Mouse (Mus musculus) urinary bladder, postnatal 4 days (tissue): ENCODE data around the gene Selenon.
"Not testable (repeated sequence)": the region's sequence is repeated elsewhere in the genome, so short reads cannot be mapped to it uniquely, and the experiment has no call there.

Experiments
- DNase-seq, 2 experiments: peaks; one replicate each; pipeline ENCODE4 v3.0.0; 2021 to 2022; ENCODE audit warnings: low spot score in 2 of 2

Selenon gene

DNA sequence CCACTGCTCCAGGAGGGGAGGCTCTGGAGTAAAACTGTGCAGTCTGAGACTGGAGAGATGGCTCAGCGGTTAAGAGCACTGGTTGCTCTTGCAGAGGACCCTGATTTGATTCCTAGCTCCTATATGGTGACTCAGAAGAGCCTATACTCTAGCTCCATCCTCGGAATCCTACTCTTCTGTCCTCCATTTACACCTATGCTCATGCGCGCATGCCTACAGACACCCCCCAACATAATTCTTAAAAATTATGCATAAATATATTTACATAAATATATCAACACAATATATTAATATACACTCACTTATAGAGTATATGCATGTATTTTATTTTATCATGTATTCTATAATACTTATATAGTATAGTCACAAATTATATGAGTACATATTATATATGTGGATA, 41.6 kb downstream of the Selenon start:
- no peak for DNase-seq

DNA sequence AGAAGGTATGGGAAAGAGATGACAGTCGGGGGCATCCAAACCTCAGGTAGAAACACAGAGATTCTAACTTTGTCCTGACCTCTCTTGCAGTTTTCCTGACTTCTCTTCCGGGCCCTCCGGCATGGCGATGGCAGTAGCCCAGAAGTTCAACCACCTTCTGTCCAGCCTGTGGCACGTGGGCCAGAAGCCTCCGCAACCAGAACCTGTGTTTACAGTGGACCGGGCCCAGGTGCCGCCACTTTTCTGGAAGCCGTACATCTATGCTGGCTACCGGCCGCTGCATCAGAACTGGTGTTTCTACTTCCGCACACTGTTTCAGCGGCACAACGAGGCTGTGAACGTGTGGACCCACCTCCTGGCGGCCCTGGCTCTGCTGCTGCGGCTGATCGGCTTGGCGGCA, 45.3 kb downstream of the Selenon start:
- no peak for DNase-seq

DNA sequence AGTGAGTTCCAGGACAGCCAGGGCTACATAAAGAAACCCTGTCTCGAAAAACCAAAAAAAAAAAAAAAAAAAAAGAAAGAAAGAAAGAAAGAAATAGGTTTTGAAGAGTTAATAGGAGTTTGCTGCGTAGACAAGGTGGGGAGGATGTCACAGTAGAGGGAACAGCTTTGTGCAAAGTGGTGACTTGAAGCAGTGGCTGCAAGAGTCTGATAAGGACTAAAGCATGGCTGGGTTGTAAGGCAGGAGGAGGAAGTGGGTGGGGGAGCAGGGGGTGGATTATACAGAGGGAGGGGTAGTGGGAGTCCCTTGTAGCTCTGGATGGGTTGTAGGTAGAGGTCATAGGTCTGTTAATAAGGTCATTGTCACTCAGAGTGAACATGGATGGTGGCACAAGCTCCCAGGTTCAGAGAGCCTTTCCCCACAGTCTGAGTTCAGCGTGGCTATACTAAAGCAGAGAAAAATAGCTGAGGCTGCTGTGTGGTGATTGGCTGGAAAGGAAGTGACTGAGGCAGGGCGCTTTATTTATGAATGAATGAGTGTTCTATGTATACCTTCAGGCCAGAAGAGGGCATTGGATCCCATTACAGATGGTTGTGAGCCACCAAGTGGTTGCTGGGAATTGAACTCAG, 45.9 kb downstream of the Selenon start:
- no peak for DNase-seq

DNA sequence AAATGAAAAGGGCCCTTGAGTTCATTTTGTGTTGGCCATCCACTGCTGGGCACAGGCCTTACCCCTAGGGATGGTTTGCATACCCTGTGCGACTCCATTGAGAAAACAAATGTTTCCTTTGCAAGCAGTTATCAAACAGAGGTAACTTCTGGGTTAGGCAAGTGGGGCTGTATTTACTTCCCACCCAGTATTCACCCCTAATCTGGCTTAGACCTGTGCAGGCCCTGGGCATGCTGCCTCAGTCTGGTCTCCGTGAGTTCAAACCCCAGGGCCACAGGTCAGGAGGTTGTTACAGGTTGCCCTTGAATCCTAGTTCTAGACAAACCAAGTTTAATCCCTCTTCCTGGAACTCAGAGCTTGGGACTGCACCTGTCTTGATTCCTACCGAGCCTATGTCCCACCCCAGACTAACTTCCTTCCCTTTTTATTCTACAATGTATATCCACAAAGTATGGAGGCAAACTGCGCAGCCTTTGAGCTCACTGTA, 46.6 kb downstream of the Selenon start:
- no peak for DNase-seq

DNA sequence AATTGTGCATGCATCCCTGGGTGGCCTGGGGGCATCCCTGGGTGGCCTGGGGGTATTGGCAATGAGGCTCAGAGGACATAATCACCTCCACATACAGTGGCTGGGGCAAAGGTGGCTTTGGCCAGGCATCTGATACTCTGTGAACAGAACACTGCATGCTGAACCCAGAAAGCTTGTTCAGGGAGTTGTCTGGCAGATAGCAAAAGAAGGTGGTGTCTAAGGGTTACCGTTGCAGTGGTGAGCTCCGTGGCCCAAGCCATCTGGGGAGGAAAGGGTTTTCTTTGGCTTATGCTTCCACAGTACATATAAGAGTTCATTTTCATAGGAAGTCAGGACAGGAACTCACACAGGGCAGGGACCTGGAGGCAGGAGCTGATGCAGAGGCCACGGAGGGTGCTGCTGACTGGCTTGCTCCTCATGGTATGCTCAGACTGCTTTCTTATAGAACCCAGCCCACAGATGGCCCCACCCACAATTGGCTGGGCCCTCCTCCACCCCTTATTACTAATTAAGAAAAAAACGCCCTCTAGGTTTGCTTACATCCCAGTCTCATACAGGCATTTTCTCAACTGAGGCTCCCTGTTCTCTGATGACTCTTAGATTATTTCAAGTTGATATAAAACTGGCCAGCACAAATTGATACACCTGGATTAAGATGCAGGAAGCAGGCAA, 48.1 kb downstream of the Selenon start:
- DNase-seq, result no peak

DNA sequence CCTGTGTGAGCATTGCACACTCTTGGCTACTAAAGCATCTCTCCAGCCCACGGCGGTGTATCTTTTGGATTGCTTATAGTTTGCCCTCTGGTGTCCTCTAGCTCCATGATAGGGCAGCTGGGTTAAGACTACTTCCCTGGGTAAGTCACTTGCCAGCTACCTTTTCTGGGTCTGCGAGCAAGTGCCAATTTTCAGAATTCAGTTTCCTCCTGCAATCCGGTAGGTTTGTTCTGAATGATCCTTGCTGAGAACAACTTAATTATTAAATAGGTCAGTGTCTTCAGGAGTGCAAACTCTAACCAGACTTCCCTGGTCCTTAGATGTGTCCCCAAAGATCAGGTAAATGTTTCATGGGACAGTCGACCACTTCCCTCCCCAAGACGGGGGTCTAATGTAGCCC, 50.9 kb downstream of the Selenon start:
- no peak for DNase-seq

DNA sequence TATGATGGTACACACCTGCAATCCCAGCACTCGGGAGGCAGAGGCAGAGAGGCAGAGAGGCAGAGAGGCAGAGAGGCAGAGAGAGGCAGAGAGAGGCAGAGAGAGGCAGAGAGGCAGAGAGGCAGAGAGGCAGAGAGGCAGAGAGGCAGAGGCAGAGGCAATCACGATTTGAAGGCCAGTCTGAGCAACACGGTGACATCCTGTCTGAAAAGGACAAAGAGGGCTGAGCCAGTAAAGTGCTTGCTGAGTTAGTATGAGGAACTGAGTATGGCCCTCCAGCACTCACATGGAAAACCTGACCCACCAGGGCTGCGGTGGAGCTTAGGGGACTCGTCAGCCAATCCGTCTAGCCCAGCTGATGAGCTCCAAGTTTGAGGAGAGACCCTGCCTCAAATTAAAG, 53.0 kb downstream of the Selenon start:
- DNase-seq, result not testable (repeated sequence)

DNA sequence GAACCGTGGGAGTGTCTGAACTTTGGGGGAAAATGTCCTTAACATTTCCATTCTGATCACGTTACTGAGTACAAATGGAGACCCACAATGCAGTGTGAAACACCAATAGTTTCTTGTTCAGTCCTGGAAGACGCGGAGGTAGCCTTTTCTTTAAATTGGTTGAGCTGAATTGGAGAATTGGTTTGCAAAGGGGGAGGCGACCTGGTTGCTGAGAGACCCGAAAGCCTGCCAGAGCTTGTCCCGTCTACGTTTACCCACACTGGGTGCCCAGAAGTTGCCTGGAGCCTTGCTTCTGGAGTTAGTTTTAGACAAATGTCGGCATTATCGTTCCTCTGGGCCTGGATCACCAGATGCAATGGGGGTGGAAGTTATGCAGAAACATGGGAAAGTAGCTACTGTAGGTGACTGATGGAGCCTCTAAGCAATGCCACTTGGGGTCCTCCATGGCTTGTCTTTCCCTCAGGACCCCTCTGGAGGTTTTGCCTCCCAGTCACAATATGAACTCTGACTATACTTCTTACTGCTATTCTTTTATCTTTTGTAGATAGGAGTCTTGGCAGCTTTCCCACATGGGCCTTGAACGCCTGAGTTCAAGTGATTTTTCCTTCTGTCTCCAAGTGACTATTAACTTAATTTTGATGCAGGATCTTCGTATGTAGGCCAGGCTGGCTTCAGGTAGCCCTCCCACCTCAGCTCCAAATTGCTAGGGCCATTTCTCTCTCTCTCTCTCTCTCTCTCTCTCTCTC, 53.8 kb downstream of the Selenon start:
- no peak for DNase-seq

DNA sequence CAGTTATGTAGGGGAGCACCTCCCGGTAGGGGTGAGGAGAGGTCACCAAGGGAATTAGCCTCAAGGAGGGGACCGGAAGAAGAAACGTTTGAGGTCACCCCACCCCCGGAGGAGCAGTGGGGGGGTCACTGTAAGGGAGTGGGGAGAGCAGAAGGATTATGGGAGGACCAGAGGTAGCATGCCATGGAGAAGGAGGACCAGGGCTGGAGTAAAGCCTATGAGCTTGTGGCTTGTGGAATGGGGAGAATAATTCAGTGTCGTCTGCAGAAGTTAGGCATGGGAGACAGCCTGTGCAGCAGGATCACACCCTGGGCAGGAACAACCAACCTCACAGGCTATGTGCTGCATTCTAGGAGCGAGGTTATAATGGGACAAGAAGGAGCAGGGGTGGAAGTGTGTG, 54.7 kb downstream of the Selenon start:
- no peak for DNase-seq

DNA sequence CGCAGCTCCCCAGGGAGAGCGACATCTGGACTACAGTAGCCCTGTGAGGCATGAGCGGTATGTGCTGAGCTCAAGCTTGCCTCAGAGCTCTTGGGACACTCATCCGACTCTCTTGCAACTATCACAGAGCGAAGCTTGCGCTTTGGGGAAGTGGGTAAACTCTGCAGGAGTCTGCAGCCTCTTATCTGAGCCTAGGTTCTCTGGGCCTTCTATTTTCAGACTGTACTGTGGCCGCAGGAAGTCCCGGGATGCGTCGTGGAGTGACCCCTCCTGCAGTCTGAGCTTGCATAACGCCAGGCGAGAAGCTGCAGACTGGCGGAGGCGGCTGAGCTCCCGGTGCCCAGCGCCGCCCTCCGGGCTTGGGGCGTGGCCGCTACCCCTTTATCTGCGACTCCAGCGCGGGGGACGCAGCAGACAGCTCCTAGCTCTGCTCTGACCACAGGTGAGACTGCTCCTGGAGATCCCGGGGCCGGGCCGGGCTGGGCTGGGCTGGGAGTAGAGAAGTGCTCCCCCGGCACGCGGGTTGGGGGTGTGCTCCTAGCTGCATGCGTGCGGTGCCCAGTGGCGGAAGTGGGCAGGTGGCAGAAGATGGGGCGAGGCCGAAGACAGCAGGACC, 55.3 kb downstream of the Selenon start, which contains the start of gene Paqr7:
Gene Paqr7, plus strand, starts transcription at position 103 of the 616 bp plus-strand sequence.
- peak; percentile 69 to 76 for DNase-seq

DNA sequence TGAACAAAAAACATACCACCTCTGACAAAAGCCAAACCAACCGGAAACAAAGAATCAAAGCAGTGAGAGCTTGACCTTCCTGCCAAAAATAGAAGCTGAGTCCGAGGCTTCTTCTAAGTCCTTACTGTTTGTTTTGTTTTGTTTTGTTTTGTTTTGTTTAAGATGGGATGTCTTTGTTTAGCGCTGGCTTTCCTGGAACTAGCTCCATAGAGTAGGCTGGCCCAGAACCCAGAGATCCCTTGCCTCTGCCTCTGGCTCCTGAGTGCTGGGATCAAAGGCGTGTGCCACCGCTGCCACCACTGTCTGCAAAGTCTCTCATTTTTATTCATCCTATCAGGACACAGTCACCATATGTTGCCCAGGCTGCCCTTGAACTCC, 56.4 kb downstream of the Selenon start:
- no peak for DNase-seq

DNA sequence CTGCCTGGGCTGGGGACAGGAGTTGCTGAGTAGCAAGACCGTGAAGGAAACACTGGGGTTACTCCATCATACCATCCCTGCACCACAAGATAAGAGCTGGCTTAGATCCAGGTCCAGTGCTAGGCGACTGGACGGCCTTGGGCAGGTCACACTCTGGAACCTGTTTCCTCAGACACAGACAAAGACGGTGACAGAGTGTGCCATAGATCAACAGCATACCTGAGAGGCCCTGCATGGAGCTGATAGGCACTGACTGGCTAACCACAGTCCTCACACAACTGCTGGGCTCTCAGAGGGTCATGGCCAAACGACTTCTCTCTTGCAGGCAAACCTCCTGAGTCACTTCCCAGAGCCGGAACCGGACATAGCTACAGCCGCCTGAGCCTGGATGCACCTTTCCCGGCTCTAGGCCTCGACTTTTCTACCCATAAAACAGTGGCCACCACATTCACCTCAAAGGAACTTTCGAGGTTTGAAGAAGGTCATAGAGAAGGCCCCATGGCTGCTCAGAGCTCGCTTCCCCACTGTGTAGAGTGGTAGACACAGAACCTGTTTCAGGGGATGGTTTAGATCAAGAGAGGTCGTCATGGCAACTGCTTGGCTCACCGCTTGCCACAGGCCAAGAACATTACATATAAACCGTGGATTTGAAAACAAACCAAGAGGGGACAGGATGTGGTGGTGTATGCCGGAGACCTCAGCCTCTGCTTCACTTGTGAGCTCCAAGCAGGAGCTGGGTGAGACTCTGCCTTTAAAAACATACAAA, 57.0 kb downstream of the Selenon start:
- no peak for DNase-seq

DNA sequence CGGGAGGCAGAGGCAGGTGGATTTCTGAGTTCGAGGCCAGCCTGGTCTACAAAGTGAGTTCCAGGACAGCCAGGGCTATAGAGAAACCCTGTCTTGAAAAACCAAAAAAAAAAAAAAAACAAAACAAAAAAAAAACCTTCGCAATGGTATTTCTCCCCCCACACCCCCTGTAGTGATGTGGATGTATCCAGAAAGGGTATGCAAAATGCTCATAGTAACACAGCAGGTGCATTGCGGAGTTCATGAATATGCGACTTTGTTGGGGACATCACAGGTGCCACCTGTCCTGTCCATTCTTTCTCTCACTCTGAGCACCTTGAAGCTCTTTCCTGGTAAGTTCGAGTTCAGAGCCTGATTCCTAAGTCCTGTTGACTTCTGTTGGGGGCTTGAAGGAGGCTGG, 57.8 kb downstream of the Selenon start:
- not testable (repeated sequence) for DNase-seq

DNA sequence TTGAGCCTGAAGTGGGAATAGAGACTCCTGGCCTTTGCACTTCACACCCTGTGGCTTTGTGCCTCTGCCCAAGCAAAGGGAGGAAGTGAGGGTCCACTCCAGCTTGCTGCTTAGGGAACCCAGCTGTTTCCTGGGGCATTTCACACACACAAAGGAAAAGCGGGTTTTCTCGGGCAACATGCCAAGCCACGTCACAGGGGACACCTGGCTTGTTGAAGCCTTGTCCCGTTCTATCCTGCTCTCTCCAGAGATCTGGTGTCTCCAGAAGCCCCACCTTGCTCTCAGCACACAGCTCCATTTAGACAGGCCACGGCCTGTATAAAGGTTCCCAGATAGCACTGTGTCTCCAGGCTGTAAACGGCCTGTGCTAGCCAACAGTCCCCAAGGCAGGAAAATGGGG, 60.2 kb downstream of the Selenon start:
- no peak for DNase-seq

DNA sequence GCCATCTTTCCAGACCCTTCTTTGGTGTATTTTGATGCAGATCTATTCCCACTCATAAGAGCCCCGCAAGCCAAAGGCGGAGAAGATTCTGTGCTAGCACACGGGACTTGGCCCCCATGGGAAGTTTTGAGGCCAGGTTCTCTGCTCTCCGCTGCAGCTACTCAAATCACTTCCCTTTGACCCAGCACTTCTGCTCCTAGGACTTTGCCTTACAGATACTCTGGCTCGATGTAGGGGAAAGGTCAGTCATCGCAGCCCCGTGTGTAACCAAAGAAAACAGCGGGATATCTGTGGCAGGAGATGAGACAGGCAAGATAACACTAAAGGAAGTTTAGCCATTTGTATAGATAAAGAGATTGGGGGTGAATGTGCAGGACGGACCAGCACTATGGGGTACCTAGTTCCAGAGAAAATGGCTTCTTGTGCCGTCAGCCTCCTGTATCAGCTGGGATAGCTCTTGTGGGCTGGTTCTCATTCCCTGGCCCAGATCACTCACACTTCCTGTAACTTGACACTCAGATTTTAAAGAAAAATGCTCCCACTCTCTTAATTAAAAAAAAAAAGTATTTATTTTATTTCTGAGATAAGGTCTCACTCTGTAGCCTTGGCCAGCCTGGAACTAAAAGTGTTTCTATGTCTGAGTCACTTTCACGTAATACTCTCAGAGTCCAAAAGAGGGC, 61.8 kb downstream of the Selenon start:
- DNase-seq, result no peak

DNA sequence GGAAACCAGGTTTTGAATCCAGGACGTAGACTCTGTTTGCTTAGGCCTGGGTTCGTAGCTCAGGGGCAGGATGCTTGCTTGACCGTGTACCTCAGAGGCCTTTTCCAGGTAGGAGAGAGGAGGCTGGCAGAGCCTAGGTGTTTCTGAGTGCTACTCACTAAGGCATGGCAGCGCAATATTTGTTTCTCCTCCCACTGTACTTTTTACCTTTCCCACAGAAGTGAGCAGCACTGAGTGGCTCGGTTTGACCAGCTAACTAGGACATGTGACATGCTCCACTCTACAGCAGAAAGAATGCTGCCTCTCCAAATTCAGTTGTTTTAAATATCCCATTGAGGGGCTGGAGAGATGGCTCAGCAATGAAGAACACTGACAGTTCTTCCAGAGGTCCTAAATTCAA, 63.8 kb downstream of the Selenon start:
- DNase-seq, result no peak
